Mouse (Mus musculus): ENCODE results near the gene Tnfrsf13c.
A peak's percentile ranks its signal among the peaks of the same experiment; 100 is the strongest.
"Not testable (repeated sequence)": the region's sequence is repeated elsewhere in the genome, so short reads cannot be mapped to it uniquely, and the experiment has no call there.

The Tnfrsf13c gene

GRCm38 (mm10) chr15:82223657-82224601 is at the start of gene Tnfrsf13c:
Tnfrsf13c (minus strand) TSS chr15:82224369.
- DNase-seq, result peak in 1 of 2 experiments; percentile 33

GRCm38 (mm10) chr15:82272295-82272694 is 48.1 kb upstream of the Tnfrsf13c start:
- no peak for DNase-seq

GRCm38 (mm10) chr15:82271201-82271600 is 47.0 kb upstream of the Tnfrsf13c start:
- peak; percentile 48 to 89 for DNase-seq

GRCm38 (mm10) chr15:82268783-82269182 is 44.6 kb upstream of the Tnfrsf13c start:
- no peak for DNase-seq

GRCm38 (mm10) chr15:82268185-82268584 is 44.0 kb upstream of the Tnfrsf13c start:
- no peak for DNase-seq

- DNase-seq, result peak; percentile 37 to 82
Observed at GRCm38 (mm10) chr15:82266356-82266755, 42.2 kb upstream of the Tnfrsf13c start.

- DNase-seq, result peak; percentile 56 to 88
Observed at GRCm38 (mm10) chr15:82259510-82259909, 35.3 kb upstream of the Tnfrsf13c start.

GRCm38 (mm10) chr15:82255944-82256383 is 31.8 kb upstream of the Tnfrsf13c start:
- no peak for DNase-seq

GRCm38 (mm10) chr15:82255248-82255647 is 31.1 kb upstream of the Tnfrsf13c start:
- no peak for DNase-seq

GRCm38 (mm10) chr15:82252097-82252496 is 27.9 kb upstream of the Tnfrsf13c start, which contains the start of gene 1500009C09Rik:
1500009C09Rik (plus strand) TSS chr15:82252397.
- DNase-seq, result no peak

GRCm38 (mm10) chr15:82251579-82251978 is 27.4 kb upstream of the Tnfrsf13c start:
- no peak for DNase-seq

- DNase-seq, result no peak
Observed at GRCm38 (mm10) chr15:82247131-82247776, 23.1 kb upstream of the Tnfrsf13c start.

GRCm38 (mm10) chr15:82244805-82245161 is 20.6 kb upstream of the Tnfrsf13c start:
- not testable (repeated sequence) for DNase-seq

GRCm38 (mm10) chr15:82244115-82244804 is 20.1 kb upstream of the Tnfrsf13c start, which contains the start of gene Cenpm:
Cenpm (minus strand) TSS chr15:82244748.
- peak; percentile 91 to 97 for DNase-seq

GRCm38 (mm10) chr15:82243742-82244114 is 19.6 kb upstream of the Tnfrsf13c start:
- DNase-seq, result no peak

GRCm38 (mm10) chr15:82243311-82243710 is 19.1 kb upstream of the Tnfrsf13c start:
- DNase-seq, result no peak

GRCm38 (mm10) chr15:82236565-82236964 is 12.4 kb upstream of the Tnfrsf13c start:
- peak; percentile 78 to 91 for DNase-seq

- no peak for DNase-seq
Observed at GRCm38 (mm10) chr15:82235661-82236060, 11.5 kb upstream of the Tnfrsf13c start.

- no peak for DNase-seq
Observed at GRCm38 (mm10) chr15:82232651-82233050, 8.5 kb upstream of the Tnfrsf13c start.

GRCm38 (mm10) chr15:82231591-82232378 is 7.6 kb upstream of the Tnfrsf13c start:
- no peak for DNase-seq

- DNase-seq, result no peak
Observed at GRCm38 (mm10) chr15:82231100-82231499, 6.9 kb upstream of the Tnfrsf13c start.

GRCm38 (mm10) chr15:82230098-82230611 is 6.0 kb upstream of the Tnfrsf13c start:
- no peak for DNase-seq

All from kidney, postnatal 36 days (tissue).